7 mouse cellular contexts compared by ENCODE assay signal in genomic region chr12:8298361-8299142, GRCm38 (mm10). TPM values are rescaled to one million over a fixed set of nuclear protein-coding genes. Genes with fewer than 3 reads are reported as not detected.
DNase-seq lines count a peak whose midpoint lies in the region; ATAC-seq and TF ChIP-seq lines count a peak whose summit lies in the region.

No protein-coding gene starts in this region.

- ATAC-seq in forebrain, embryonic 16.5 days, result peak; percentile 2; the same call in 1 of the 2 replicates
- ATAC-seq in liver, embryonic 15.5 days (ENCODE audit: insufficient read depth), result no peak
- no peak for ATAC-seq in erythroblast, adult 5-6 weeks (replicated peaks; ENCODE audit: low FRiP score, poor library complexity, severe bottlenecking)

- TF ChIP-seq POLR2A in testis, adult 2 months (IDR thresholded peaks at IDR 0.05; ENCODE audit: control insufficient read depth, low read depth, low read length), result no peak

- no peaks in the 10 kb centered on the region for H3K9me3 ChIP-seq in forebrain, embryonic 16.5 days (ENCODE audit: control insufficient read depth, low read length)
- H3K9me3 ChIP-seq in liver, embryonic 15.5 days (replicated peaks), result no peaks in the 10 kb centered on the region

- H3K4me2 ChIP-seq in forebrain, embryonic 16.5 days (ENCODE audit: low read length), result peak overlapping the region; percentile 56
- H3K4me2 ChIP-seq in liver, embryonic 15.5 days, result peak overlapping the region; percentile 50

- no peak for DNase-seq in testis, postnatal 14 days (ENCODE audit: low spot score)
- no peak for DNase-seq in layer of hippocampus, adult 9-10 months (ENCODE audit: low spot score)
- no peak for DNase-seq in urinary bladder, postnatal 36 days (ENCODE audit: low spot score in 2 of 2)

- no peaks in the 10 kb centered on the region for H3K36me3 ChIP-seq in testis, adult 2 months (ENCODE audit: control insufficient read depth, insufficient read depth, low read length)
- no peaks in the 10 kb centered on the region for H3K36me3 ChIP-seq in forebrain, embryonic 16.5 days (ENCODE audit: control insufficient read depth, insufficient read depth)
- no peaks in the 10 kb centered on the region for H3K36me3 ChIP-seq in liver, embryonic 15.5 days (replicated peaks)

- H3K27me3 ChIP-seq in testis, adult 2 months (ENCODE audit: control insufficient read depth, insufficient read depth, low read length), result peaks cover 5% of the 10 kb centered on the region
- H3K27me3 ChIP-seq in forebrain, embryonic 16.5 days (replicated peaks; ENCODE audit: control insufficient read depth, insufficient read depth, low read length), result peaks cover 71% of the 10 kb centered on the region
- H3K27me3 ChIP-seq in liver, embryonic 15.5 days, result peaks cover 98% of the 10 kb centered on the region

- H3K27ac ChIP-seq in testis, adult 2 months (ENCODE audit: control insufficient read depth, insufficient read depth, low read depth, low read length), result no peak overlapping the region
- no peak overlapping the region for H3K27ac ChIP-seq in forebrain, embryonic 16.5 days (ENCODE audit: low read length)
- H3K27ac ChIP-seq in liver, embryonic 15.5 days (replicated peaks), result no peak overlapping the region

- under 1% methylated on average over 82 of the region's 85 CpGs for WGBS in forebrain, embryonic 16.5 days
- WGBS in liver, embryonic 15.5 days (ENCODE audit: insufficient replicate concordance), result 3% methylated on average over 85 of the region's 85 CpGs

- H3K4me1 ChIP-seq in testis, adult 2 months (ENCODE audit: control insufficient read depth, insufficient read depth, low read length), result peaks cover 17% of the 10 kb centered on the region
- H3K4me1 ChIP-seq in forebrain, embryonic 16.5 days (replicated peaks; ENCODE audit: control insufficient read depth, insufficient read depth, low read length), result peaks cover 22% of the 10 kb centered on the region
- H3K4me1 ChIP-seq in liver, embryonic 15.5 days (replicated peaks), result peaks cover 9% of the 10 kb centered on the region

- H3K9ac ChIP-seq in forebrain, embryonic 16.5 days (replicated peaks; ENCODE audit: low read depth, low read length), result peak overlapping the region; percentile 19; the same call in 1 of the 2 replicates
- H3K9ac ChIP-seq in liver, embryonic 15.5 days, result no peak overlapping the region

- no peak for TF ChIP-seq CTCF in testis, adult 2 months (IDR thresholded peaks at IDR 0.05; ENCODE audit: control insufficient read depth, insufficient read depth, insufficient replicate concordance, low read depth, low read length)

- H3K4me3 ChIP-seq in testis, adult 2 months (ENCODE audit: control insufficient read depth, low read depth, low read length), result peak overlapping the region; percentile 16
- H3K4me3 ChIP-seq in forebrain, embryonic 16.5 days (replicated peaks; ENCODE audit: low read length), result peak overlapping the region; percentile 37
- H3K4me3 ChIP-seq in liver, embryonic 15.5 days (replicated peaks), result peak overlapping the region; percentile 33

RNA-seq across cellular contexts. Expression of gene Gdf7, which starts 3.2 kb away (rescaled TPM):
- 0.06 and 0.18 TPM in 2 replicates for polyA plus RNA-seq in testis, adult 2 months (2012; rRNA removed)
- not detected in 2 replicates for polyA plus RNA-seq in forebrain, embryonic 16.5 days (2015; fragmentation: Nextera tagmentation; extraction: Ambion mirVana)
- not detected in 2 replicates for polyA plus RNA-seq in liver, embryonic 15.5 days (2015; fragmentation: Nextera tagmentation; extraction: Ambion mirVana)
- total RNA-seq in erythroblast, adult 5-6 weeks (2015; ENCODE audit: low replicate concordance), result not detected in 2 replicates
- not detected in 2 replicates for total RNA-seq in erythroblast, adult 5-6 weeks (2017; ENCODE audit: low replicate concordance)

RNA-seq across cellular contexts. Expression of gene Hs1bp3, which starts 14.7 kb away (rescaled TPM):
- polyA plus RNA-seq in testis, adult 2 months (2012; rRNA removed), result 1.5 and 1.8 TPM in 2 replicates
- polyA plus RNA-seq in forebrain, embryonic 16.5 days (2015; fragmentation: Nextera tagmentation; extraction: Ambion mirVana), result 11.1 and 12.3 TPM in 2 replicates
- polyA plus RNA-seq in liver, embryonic 15.5 days (2015; fragmentation: Nextera tagmentation; extraction: Ambion mirVana), result 4.0 and 4.3 TPM in 2 replicates
- 1.5 TPM in 1 of 2 replicates, not detected in the other for total RNA-seq in erythroblast, adult 5-6 weeks (2015; ENCODE audit: low replicate concordance)
- total RNA-seq in erythroblast, adult 5-6 weeks (2017; ENCODE audit: low replicate concordance), result 1.1 and 1.8 TPM in 2 replicates
